Mouse (Mus musculus) myocyte (in vitro differentiated cells): Measurements from ENCODE around the gene Ltbp4.

Experiments used
- CEBPB ChIP-seq: IDR thresholded peaks from 2 replicates; pipeline ENCODE4 v1.6.1; 2011; ENCODE audit warnings: mild to moderate bottlenecking, moderate library complexity; ENCODE audit not compliant: poor library complexity, insufficient read depth, severe bottlenecking
- E2F4 ChIP-seq: IDR thresholded peaks from one replicate; pipeline ENCODE4 v1.6.1; 2011; ENCODE audit warnings: mild to moderate bottlenecking, control low read depth, moderate library complexity; ENCODE audit not compliant: insufficient read depth
- MAX ChIP-seq: IDR thresholded peaks from one replicate; pipeline ENCODE4 v1.6.1; 2011; ENCODE audit warnings: low read depth, mild to moderate bottlenecking, control low read depth
- MYOD1 ChIP-seq, 3 experiments: IDR thresholded peaks; one replicate each; pipeline ENCODE4 v1.6.1; 2011; ENCODE audit warnings: control low read depth in 2 of 3, low read depth in 2 of 3, mild to moderate bottlenecking in 2 of 3, moderate library complexity in 1 of 3; ENCODE audit not compliant: insufficient read length in 2 of 3, control insufficient read depth in 1 of 3
- MYOG ChIP-seq, 3 experiments: IDR thresholded peaks; one replicate each; pipeline ENCODE4 v1.6.1; 2011; ENCODE audit warnings: control low read depth in 2 of 3, low read depth in 2 of 3, mild to moderate bottlenecking in 2 of 3; ENCODE audit not compliant: insufficient read length in 2 of 3, control insufficient read depth in 1 of 3, insufficient read depth in 1 of 3
- POLR2A ChIP-seq: IDR thresholded peaks from one replicate; pipeline ENCODE4 v1.6.1; 2011; ENCODE audit warnings: low read depth, mild to moderate bottlenecking, control low read depth, moderate library complexity; ENCODE audit not compliant: insufficient read length
- POLR2AphosphoS2 ChIP-seq: IDR thresholded peaks from one replicate; pipeline ENCODE4 v1.6.1; 2011; ENCODE audit warnings: low read depth, control low read depth; ENCODE audit not compliant: insufficient read length
- REST ChIP-seq: IDR thresholded peaks from one replicate; pipeline ENCODE4 v1.6.1; 2011; ENCODE audit warnings: mild to moderate bottlenecking, control low read depth, moderate library complexity; ENCODE audit not compliant: insufficient read depth, insufficient read length
- SRF ChIP-seq: IDR thresholded peaks from one replicate; pipeline ENCODE4 v1.6.1; 2011; ENCODE audit warnings: low read depth; ENCODE audit not compliant: control insufficient read depth, insufficient read length
- TCF12 ChIP-seq: IDR thresholded peaks from one replicate; pipeline ENCODE4 v1.6.1; 2011; ENCODE audit warnings: mild to moderate bottlenecking, control low read depth; ENCODE audit not compliant: poor library complexity, insufficient read depth, severe bottlenecking
- TCF3 ChIP-seq: IDR thresholded peaks from one replicate; pipeline ENCODE4 v1.6.1; 2011; ENCODE audit warnings: low read depth, control low read depth; ENCODE audit not compliant: insufficient read length
- USF1 ChIP-seq: IDR thresholded peaks from one replicate; pipeline ENCODE4 v1.6.1; 2011; ENCODE audit warnings: low read depth, mild to moderate bottlenecking, control low read depth, moderate library complexity

DNA sequence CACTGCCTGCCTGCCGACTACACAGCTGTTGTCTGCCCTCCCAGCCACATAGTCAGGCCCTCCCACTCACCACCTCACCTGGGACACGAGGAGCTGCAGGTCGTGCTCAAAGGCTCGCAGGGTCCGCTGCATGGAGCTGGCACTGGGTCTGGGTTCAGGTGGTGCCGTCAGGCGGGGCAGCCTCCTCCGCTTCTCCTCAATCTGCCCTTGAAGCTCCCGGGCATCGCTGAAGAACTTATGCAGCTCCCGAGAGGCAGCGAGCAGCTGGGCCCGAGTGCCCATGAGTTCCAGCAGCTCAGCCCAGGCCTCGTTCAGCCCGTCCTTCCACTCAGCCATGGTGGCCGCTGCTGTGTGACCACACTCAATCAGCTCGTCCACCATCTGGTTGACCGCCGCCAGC, 31.6 kb upstream of the Ltbp4 start:
- no peak for TF ChIP-seq POLR2A
- no peak for TF ChIP-seq REST
- no peak for TF ChIP-seq USF1
- TF ChIP-seq POLR2AphosphoS2 = no peak
- TF ChIP-seq MYOD1 (IDR thresholded peaks at IDR 0.05; ENCODE audit: control insufficient read depth in 1 of 3, insufficient read length in 2 of 3, low read depth in 2 of 3) = no peak
- no peak for TF ChIP-seq TCF12
- TF ChIP-seq E2F4 = no peak
- no peak for TF ChIP-seq MAX
- TF ChIP-seq MYOG (IDR thresholded peaks at IDR 0.05; ENCODE audit: control insufficient read depth in 1 of 3, insufficient read depth in 1 of 3, insufficient read length in 2 of 3, low read depth in 2 of 3) = peak in 1 of 3 experiments; percentile 13
- no peak for TF ChIP-seq TCF3
- no peak for TF ChIP-seq SRF
- TF ChIP-seq CEBPB = no peak
